Mouse (Mus musculus): ENCODE data around the gene Ncor2. TPM values are rescaled to one million over a fixed set of nuclear protein-coding genes. Genes with fewer than 3 reads are reported as not detected.

The Ncor2 gene
- total RNA-seq, 2 experiments from 2014 or later: 85.9 to 97.7 TPM

DNA sequence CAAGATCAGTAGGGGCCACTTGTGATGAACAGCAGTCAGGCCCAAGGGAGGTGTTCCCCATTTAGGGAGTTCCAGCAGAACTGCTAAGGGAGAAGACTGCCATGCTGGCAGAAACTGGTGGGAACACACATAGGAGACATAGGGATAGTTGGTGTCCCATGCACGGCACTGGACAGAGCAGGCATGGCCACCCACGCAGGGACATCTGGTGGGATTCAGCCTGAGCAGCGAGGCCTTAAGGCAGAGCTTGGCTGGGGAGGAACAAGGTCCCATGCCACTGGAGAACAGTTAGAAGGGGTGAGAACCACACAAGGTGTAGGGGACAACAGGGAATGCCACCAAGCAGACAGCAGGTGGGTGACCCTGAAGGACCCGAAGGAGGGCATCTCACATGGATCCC lies 23.6 kb downstream of the Ncor2 start:
- intact Hi-C loops (cut with DNase I; ENCODE audit: low total_unique reads): no loop called here

DNA sequence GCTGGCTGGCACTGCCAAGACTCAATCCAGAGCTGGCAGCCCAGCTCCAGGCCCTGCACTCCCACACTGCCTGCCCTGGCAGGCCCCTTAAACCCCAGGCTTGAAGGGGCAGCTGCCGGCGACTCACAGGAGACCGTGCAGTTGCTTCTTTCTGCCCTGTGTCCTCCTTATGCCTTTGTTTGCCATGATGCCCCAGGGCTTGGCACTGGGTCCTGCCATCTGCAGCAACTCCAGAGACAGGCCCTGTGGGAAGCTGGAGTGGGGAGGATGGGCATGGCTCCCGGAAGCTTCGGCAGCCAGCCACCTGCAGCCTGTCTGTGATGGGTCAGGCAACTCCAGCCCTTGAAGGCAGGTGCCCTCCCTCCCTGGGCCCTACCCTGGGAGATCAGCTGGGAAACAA lies 24.0 kb downstream of the Ncor2 start:
- peak; percentile 79 for DNase-seq

More for the DNA sequence above, 23.6 kb downstream of the Ncor2 start:
- DNase-seq: no peak

DNA sequence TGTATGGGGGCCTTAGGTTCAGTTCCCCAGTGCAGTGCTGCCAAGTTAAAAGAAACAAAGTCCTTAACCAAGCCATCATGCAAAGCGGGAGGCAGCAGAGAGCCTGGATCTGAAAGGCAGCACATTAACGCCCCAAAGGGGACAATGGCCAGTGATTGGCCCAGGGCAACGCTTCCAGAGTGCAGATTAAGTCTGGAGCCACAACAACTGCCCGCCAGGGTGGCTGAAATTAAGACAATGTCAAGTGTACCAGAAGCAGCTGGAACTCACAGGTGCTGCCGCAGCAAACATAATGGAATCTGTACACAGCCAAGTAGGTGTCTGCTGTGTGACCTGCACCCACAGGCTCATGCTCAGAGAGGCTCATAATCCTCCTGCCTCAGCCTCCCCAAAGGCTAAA lies 24.8 kb downstream of the Ncor2 start:
- intact Hi-C loops (cut with DNase I; ENCODE audit: low total_unique reads): no loop called here
- no peak for DNase-seq

More for the DNA sequence above, 24.0 kb downstream of the Ncor2 start:
- intact Hi-C loops (cut with DNase I; ENCODE audit: low total_unique reads): no loop called here

DNA sequence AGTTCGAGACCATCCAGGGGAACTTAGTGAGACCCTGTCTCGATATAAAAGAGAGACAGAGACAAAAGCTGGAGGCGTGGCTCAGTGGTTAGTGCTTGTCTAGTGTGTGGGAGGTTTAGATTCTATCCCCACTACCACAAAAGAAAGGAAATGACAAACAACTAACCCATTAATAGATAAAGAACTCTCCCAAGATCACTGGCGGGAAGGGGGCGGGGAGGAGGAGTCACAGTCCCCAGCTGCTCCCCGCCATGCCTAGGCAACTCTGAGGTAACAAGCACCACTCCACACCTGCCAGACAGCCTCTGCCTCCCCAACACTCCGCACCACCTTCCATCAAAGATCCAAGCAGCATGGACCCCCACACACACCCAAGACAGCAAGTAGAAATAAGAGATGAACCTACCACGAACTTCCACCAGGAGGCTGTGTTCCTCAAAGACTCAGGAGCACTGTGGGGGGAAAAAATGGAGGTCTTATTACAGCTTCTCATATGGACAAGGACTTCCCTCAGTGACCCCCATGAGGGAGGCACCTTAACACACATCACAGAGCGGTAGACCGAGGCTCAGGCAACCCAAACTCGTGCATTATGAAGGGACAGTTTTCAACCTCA lies 25.7 kb downstream of the Ncor2 start:
- intact Hi-C loops (cut with DNase I; ENCODE audit: low total_unique reads): no loop called here
- no peak for DNase-seq

DNA sequence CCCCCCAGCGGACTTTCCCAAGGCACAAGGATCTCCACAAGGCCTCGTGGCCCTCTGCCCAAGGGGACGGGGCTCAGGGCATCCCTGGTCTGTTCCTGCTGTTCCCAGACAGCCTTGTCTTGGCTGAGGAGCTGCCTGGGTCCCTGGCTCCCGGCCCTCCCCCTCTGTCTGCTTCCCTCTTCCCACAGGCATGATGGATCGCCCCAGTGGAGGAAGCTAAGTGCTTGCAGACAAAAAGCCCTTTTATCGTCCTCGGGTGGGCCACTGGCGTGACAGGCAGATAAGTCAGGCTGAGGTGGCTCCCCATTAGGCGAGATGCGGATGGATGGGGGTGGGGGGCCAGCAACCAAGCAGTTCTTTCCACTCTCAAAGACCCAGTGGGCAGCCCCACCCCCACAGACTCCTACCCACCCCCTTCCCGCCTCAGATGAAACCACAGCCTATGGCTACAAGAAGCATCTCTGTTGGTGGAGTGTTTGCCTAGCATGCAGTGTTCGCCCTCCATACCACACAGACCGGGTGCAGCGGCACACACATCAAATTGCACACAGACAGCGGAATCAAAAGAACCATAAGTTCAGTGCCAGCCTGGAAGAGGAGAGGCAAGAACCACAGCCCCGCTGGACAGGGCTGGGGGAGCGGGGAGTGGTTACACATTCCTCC lies 27.0 kb downstream of the Ncor2 start:
- peak; percentile 54 for DNase-seq
- intact Hi-C loops (cut with DNase I; ENCODE audit: low total_unique reads): no loop called here

DNA sequence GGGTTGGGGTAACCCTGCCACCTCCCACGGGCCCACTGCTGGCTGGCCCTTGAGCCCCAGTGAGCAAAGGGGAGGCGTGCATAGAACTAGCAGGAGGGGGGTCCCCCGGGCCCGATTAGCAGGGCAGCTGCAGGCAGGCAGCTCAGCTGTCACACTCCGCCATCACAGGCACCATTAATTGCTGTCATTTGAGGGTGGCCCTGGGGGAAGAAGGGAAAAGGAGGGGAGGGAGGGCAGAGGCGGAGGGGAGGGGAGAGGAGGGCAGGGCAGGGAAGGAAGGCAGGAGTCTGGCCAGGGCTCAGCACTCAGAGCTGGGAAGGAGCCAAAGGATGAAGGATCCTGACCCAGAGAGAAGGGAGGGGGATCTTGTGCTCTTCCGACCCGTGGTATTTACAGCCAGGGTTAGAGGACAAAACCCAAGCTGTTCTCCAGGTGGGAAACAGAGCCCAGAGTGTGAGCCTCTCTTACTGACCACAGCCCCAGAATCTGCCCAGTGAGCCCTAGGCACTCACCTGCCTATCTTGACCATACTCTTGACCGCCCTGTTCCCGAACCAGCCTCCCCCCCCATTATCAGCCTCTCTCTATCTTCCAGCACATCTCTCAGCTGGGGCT lies 28.0 kb downstream of the Ncor2 start:
- peak; percentile 65 for DNase-seq
- intact Hi-C loops (cut with DNase I; ENCODE audit: low total_unique reads): no loop called here

DNA sequence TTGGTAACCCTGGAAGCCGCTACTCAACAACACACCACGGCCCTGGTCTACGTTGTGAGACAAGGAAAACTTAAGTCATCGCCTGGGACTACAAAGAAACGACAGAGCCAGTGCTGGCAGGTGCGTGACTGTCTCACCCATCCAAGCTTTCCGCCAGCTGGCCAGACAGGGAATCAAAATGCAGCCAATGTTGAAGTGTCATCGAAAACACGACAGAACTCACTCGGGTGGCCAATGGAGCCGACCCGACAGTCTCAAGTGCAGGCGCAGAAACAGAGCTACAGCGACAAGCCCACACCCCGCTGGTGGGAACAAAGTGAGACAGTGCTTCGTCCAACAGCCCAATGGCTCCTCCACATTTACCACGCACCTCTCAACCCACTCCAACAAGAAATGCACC lies 29.9 kb downstream of the Ncor2 start:
- peak; percentile 53 for DNase-seq
- intact Hi-C loops (cut with DNase I; ENCODE audit: low total_unique reads): no loop called here

DNA sequence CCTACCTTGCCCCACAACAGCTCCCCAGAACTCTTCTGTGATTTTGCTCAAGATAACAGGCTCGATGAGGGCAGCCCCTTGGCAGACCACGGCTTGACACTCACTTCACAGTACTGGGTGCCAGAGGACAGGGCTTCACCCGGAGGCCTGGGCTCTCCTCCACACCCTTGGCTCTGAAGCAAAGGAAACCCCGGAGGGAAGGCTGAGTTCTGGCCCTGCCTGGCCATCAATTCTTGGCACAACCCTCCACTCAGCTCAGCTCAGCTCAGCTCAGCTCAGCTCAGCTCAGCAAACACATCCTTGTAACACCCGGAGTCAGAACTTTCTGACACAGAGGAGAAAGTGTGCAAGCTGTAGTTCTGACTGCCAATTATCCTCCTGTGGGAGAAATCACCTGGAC lies 30.3 kb downstream of the Ncor2 start:
- peak; percentile 80 for DNase-seq
- intact Hi-C loops (cut with DNase I; ENCODE audit: low total_unique reads): no loop called here

DNA sequence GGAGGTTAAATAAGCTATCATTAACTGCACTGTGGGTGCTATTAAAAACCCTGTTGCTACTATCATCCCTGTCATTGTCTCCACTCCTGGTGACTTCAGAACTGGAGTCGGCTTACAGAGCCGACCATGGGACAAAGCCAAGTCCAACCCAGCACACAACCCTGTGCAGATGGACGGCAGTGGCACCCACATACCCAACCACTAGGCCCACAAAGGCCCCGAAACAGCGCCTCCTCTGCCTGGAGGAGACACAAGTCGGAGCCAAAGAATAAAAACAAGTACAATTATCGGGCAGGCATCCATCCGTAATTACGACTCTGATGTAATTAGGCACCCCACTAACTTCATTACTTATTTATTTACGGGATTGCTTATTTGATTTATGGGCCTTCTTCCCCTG lies 30.8 kb downstream of the Ncor2 start:
- intact Hi-C loops (cut with DNase I; ENCODE audit: low total_unique reads): no loop called here

DNA sequence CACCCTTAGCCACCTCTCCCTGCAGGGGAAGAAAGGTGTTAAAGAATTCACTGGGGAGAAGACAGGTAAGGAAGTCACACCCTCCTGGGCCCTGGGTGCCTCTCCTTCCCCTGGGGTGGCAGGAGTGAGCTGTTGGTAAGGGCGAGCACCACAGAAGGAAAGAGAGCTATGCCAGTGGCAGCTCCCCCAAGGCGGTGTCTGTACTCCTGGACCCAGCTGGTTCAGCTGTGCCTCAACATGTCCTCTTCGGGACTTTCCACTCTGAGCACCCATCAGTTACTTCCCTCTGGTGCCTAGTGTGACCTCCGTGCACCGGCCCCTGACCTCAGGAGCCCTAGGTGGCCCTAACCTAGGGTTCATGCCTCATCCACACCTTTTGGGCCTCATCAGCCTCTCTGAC lies 31.9 kb downstream of the Ncor2 start:
- DNase-seq: no peak
- intact Hi-C loops (cut with DNase I; ENCODE audit: low total_unique reads): no loop called here

More for the DNA sequence above, 30.8 kb downstream of the Ncor2 start:
- DNase-seq: no peak

DNA sequence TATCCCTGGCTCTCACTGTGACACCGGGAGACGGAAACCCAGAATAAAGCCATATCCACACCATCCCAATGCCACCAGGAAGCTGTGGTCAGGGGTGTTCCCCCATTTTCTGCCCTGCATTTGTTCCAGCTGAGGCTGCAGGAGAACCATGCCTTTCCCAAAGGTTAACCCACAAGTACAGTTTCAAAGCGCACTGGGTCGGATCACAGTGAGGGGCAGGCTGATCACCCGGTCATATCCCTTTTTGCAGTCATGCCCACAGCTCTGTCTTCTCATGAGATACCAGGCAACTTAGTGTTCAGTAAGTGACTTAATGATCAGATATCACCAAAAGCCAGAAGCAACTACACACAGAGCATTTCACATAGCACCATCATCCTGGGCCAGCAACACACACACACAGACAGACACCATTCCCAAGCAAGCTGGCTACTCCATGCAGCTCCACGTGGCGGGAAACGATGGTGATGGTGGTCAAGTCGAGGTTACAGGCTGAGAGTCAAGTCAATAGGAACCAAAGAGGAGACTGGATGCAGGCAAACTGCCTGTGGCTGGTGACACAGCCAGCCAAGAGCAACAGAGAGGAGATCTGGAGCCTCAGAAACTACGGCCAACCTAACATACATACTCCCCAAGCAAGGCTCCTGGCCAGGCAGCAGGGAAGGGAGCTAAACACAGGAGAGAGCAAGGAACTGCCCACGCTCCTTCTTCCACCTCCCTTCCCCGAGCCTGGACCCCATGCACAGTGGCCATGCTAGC lies 35.7 kb downstream of the Ncor2 start:
- no peak for DNase-seq
- intact Hi-C loops (cut with DNase I; ENCODE audit: low total_unique reads): no loop called here

DNA sequence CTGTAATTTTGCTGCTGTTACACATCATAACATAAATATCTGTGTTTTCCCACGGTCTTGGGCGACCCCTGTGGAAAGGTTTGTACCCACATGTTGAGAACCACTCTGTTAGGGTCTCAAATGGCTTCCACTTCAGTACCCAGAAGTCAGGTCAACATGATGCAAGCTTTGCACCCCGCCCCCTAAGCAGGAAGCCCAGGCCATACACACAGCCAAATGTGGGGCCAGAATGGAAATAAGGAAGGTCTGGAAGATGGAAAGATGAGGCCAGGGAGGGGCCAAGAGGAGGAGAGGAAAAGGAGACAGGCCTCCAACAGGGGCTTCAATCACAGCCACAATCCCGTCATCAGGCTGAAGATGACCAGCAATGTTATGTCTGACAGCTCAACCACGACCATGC lies 37.1 kb downstream of the Ncor2 start:
- intact Hi-C loops (cut with DNase I; ENCODE audit: low total_unique reads): no loop called here
- DNase-seq: no peak

DNA sequence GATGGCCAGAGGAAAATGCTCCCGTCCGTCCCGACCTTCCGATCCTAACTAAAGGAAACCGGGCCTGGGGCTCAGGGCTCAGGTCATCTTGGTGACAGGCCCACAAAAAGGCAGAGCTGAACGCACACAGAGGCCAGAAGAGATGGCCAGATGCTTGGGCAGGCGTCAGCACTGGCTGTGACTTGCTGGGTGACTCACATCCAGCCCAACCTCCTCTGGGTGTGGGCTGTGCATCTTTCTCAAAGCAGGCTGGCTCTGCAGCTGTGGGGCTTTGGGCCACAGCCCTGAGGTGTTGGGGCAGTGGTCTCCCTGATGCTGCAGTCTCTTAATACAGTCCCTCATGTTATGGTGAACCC lies 37.5 kb downstream of the Ncor2 start:
- DNase-seq: peak; percentile 85
- intact Hi-C loops (cut with DNase I; ENCODE audit: low total_unique reads): no loop called here

DNA sequence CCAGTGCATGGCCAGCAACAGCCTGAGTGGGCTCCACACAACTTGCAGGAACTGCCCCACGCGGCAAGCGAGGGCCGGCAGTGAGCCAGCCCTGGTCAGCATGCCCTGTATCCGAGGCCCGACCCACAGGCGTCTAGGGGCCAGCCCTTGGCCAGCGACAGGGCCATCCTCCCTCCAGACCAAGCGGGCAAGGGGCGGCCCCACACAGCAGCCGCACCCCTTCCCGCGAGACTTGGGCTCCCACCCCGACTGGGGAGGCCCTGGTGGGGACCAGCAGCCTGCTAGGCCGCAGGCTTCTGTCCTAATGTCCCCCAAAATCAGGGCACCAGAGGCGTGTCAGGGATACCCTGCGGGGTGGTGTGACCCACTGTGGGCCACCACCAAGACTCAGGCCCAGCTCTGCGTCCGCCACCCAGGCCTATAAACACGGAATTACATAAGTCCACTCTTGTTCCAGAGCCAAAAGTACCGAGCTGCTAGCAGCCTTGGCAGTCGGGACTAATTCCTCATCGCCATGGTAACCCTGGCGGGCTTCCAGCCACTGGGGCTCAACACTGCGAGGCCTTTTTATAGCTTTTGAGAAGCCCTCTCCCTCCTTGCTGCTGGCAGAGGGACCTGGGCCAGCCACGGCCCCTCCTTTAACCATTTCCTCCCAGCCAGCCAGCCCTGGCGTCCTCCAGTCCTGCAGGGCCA lies 38.0 kb downstream of the Ncor2 start:
- peak; percentile 100 for DNase-seq
- intact Hi-C loops (cut with DNase I; ENCODE audit: low total_unique reads): no loop called here

DNA sequence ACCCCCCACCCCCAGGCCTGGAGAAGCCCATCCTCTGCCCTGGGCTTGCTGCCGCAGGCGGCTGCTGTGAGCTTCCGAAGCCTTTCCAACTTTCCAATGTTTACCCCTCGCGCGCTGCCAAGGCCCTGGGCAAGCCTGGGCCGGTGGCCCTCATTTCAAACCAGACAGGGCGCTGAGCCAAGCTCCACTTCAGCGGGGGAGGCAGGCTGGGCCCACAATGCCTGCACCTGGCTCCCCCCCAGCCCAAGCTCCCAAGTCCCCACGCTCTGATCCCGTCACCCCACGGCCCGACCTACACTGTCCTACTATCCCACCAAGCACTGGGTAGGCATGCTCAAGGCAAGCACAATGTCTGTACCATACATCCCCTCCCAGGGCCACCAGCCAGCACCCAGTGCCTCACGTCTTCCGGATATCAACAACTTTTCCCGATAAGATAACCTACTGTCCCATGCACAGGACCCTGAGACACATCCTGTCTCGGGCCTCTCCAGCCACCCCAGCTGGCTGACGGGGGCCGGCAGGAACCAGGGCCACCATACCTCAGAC lies 38.8 kb downstream of the Ncor2 start:
- peak; percentile 90 for DNase-seq
- intact Hi-C loops (cut with DNase I; ENCODE audit: low total_unique reads): no loop called here

DNA sequence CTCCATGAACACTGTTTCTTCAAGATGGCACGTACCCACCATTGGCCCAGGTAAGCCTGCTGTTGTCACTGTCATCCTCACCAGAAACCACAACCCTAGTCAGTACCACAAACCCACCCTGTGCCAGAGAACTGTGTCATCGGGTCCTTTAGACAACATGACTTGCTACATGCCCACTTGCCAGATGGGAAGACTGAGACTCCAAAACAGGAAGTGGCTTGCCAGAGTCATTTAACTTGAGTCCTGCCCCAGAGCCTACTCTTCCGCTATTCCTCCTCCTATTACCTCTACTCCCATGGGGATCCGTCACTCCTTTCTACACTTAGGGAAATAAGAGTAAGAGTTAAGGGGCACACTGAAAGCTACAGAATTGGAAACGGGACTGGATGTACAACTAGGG lies 39.4 kb downstream of the Ncor2 start:
- no peak for DNase-seq
- intact Hi-C loops (cut with DNase I; ENCODE audit: low total_unique reads): no loop called here

DNA sequence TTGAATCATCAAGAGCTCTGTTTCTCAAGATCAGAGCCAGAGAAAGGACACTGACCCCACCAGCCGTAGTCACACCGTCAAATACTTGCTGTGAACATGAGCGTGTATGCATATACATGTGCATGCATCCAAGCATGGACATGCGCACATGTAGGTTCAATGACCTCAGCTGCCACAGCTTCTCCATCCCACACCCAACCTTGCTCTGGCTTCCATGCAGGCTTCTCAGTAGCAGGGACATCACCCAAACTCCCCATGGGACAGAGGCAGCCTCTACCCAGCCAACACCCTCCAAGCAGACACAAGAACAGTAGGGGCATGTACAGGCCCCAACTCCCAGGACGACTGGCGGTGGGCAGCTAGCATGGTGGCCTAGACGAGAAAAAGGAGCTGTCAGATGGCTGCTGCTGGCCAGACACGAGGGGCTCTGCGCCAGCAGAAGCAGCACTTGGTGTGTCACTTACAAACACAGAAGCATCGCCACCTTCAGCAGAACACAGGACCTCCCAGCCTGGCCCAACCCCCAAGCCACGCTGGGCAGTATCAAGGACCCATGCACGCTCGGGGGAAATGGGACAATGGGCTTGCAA lies 40.1 kb downstream of the Ncor2 start:
- no peak for DNase-seq
- intact Hi-C loops (cut with DNase I; ENCODE audit: low total_unique reads): no loop called here

DNA sequence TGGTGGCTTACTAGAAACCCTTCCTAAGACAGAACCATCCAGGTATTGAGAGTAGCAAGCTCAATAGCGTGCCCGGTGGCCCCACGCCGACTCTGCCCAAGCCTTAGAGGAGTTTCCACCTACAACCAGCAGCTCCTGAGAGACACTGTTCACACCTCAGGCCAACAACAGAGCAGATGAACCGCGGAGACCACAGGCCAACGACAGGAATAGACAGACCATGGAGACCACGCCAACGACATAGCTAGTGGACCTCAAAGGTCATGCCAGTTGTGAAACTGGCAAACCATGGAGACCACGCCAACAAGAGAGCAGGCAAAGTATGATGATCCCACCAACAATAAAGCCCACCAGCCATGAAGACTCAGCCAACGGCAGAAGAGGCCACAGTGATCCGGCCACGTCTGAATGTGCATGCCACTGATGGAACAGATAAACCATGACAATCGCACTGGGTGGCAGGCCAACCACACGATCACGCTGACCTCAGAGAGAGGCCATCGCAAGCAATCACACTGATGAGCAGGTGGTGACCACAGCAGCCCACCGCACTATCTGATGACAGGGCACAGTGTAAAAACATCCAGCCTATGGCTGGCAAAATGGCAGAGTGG lies 41.2 kb downstream of the Ncor2 start:
- no peak for DNase-seq
- intact Hi-C loops (cut with DNase I; ENCODE audit: low total_unique reads): no loop called here

All from gastrocnemius, postnatal 14 days (tissue).